Mouse (Mus musculus) activated CD4-positive, CD25-positive, alpha-beta regulatory T cell, adult 4 months (primary cell): ENCODE results near the gene Il2ra. TPM values are rescaled to one million over a fixed set of nuclear protein-coding genes. Genes with fewer than 3 reads are reported as not detected.

Experiments used
- ATAC-seq: one replicate; pipeline ENCODE4 v1.8.0; 2017
- polyA plus RNA-seq, 2 experiments: library from polyadenylated mRNA; unstranded; fragments of 100-300 nt; shearing (Covaris generic); gene quantifications; one replicate each; pipeline ENCODE4 v1.2.1; 2017

The Il2ra gene
- polyA plus RNA-seq, 2 experiments from 2014 or later, result 305 to 312 TPM

DNA sequence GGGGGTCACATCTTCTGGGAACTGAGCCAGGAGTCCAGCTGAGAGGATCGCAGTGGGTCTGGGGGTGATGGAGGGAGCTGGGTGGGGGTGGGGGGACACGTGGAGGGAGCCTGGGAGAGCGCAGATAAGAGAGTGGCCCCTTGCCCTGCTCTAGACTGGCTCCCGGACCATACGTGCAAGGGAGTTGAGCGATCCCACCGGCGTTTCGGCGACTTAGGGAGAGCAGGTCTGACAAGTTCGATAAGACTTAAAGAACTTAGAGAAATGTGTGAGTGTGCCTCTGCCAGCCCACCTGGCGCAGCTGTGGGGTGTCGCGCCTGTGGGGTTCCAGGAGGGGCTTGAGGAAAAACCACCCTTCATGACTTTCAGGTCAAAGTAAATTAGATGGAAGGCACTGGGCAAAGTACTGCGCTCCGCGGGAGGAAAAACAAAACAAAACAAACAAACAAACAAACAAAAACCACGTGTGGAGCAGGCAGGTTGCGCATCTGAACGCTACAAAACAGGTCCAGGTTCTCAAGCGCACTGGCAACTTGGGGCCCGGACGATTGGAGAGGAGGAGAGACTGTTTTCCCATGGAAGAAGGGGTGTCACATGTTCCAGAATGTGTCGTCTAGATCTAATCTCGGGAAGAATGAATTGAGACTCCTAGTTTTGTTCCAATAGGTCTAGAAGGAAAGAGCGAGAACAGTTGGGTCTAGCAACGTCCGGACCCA, 63.6 kb downstream of the Il2ra start:
- no peak for ATAC-seq

DNA sequence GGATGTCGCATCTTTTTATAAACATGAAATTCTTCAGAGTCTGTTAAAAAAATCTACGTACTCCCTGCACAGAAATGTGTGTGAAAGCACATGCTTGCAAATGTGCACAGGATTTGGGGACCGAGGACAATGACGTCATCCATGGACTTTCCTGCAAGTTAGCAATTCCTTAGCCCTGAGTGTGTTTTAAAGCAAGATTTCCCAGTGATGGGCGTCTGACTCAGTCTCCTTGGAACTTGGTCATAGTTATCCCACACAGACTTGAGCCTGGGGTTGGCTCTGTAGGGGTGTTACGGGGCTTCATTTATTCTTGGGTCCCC, 64.1 kb downstream of the Il2ra start:
- no peak for ATAC-seq

DNA sequence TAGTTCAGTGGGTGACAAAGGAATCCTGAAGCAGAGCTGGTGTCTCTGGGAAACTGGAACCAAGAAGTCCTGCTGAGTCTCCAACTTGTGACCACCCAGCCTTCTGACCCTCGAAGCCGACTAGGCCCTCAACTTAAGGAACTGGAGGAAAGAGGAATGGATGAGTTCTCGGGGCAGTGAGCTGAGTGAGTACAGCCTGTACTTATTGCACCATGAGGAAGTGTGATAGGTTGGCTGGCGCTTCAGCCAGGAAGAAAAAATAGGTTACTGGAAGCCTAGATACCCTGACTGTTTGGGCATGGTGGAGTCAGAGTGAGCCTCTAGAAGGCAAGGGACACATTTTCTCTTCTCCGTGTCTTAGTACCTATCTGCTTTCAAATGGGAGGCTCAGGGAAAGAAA, 65.9 kb downstream of the Il2ra start:
- ATAC-seq, result no peak

DNA sequence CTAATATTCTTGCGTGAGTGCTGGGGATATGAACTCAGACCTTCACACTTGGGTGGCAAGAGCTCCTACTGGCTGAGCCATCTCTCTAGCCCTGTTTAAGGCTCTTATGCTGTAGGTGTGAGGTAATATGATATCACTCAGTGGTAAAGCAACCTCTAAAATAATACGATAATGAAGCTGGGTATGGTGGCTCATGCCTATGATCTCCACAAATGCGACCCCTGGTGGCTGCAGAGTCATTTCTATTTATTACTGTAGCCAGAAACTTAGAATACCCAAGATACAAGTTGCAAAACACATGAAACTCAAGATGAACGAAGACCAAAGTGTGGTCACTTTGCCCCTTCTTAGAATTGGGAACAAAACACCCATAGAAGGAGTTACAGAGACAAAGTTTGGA, 67.5 kb downstream of the Il2ra start:
- peak; percentile 16 for ATAC-seq

DNA sequence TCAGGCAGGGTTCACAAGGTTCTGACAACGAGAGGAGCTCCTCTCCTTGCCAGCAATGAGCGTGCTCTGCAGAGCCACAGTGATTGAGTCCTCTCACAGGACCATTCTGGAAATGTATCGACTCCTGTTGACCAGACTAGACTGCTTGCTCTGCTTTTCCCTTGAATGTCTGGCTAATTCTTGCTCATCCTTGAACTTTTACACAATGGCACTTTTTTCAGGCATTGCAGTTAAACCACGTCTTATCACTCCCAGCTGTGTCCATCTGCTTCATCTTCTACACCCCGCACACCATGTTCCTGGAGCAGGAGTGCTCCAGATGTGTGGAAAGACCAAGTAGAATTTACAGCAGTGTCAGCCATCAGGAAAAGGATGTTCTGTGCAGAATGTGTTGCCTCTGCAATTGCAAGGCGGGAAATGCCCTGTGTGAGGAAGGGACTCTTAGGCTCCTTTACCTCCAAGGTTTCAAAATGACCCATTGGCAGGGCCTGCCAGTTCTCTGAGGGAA, 69.9 kb downstream of the Il2ra start:
- ATAC-seq, result no peak

DNA sequence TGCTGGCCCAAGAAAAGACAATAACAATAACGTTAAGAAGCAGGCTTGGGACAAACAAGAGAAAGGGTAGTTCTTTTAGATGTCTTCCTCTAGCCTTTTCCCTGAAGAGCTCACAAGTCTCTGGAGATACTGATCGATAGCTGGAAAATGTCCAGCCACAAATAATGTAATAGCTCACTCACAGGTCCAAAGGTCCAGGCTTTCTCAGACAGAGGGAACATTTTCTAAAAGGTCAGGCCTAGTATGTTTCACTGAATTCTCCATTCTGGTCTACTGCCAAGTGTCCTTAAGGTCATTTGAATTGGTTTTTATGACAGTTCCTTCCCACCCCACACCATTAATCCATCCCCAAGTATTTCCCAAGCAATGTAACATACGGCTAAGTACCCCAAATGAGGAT, 70.4 kb downstream of the Il2ra start:
- no peak for ATAC-seq

DNA sequence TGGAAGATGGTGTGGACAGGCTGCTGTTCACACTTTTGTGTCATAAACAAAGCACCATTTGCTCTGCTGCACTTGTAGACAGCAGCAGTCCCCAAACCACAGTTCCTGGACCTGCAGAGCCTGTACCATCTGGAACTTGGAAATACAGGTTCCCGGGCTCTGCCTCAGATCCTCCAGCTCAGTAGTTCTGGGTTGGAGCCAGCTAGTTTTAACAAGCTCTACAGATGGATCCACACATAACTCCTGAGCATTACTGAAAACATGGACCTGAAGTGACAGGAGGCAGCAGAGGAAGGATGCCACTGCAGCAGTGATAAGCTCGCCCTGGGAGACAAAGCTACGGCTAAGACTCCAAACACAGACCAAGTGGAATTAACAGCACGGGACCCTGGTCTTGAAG, 71.9 kb downstream of the Il2ra start:
- ATAC-seq, result no peak

DNA sequence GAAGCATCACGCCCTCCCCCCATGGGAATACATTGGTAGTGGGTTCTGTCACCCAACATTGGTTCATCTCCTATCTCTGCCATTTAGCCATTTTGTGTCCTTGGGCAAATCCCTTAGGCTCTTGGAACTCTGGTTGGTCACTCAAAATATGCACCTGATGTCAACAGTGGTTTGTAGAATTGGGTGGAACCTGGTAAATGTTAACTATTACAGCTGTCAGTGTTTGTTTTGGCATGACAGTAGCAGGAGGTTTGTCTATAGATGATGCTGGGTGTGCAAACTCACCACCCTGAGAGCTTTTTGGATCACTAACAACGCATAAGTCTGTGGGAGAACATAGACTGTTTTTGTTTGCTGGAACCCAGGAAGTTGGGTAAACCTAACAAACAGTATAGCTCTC, 76.0 kb downstream of the Il2ra start:
- ATAC-seq, result no peak

DNA sequence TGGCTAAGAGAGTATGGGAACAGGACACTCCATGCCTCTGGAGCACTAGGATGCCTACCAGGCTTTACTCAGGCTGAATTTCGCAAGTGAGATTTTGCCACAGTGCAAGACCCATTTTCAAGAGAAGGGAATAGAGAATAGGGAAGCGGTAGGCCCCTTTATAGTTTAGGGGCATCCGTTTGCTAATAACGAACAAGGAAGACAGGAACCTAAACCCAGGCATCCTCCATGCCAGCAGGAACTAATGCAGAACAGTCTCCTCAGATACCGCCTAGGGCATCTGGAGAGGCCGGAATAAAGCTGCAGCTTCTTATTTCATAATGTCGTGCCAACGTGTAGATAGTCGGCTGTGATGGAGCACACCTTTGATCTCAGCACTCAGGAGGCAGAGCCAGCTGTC, 80.0 kb downstream of the Il2ra start:
- ATAC-seq, result no peak

DNA sequence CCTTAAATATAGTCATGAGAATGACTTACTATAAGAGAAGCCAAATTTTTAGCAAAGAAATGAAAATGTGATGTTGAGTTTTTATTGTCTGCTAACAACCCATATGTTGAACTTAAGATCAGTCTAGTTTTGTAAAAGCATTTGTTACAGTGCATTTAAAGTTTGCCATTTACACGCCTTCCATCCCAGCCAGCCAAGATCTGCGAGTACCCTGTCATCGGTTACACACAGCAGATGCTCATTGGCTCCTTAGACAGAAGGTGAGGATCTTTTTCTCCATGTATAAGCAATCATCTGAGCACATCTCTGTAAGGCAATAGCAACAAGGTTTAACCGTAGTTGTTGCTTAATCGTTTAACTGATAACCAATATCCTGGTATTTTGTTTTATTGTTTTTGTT, 85.0 kb downstream of the Il2ra start:
- no peak for ATAC-seq

DNA sequence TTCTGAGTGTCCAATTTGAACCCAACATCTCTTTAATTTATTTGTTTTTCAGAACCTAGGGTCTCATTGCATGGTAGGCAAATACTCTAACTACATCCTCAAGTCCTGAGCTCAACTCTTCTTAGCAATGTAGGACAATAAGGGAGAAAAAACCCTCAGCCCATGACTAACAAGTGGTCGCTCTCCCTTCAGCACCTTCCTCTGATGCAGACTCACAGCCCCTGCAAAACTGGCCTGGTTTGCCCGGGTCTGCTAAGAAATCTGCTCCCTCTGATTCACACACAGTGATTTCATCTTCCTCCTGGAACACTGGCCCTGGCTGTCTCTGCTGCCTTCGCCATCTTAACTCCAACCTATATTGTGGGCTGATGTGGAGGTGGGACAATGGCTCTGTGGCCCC, 86.5 kb downstream of the Il2ra start:
- ATAC-seq, result no peak

DNA sequence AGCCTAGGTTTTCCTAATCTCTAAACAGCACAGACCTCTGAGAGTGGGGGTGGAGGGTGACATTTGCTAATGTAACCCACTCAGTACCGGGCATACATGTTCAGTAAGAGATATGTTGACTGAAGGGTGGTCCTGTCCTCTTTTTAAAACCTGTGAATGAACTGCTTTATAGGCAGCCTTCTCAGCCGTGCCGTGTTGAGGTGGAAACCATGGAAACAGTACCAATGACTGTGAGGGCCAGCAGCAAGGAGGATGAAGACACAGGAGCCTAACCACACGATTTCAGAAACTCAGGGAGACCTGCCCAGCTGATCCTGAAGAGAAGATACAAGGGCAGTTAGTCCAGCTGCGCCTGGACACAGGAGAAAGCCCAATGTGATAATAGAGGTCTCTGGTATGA, 90.4 kb downstream of the Il2ra start:
- ATAC-seq, result no peak

DNA sequence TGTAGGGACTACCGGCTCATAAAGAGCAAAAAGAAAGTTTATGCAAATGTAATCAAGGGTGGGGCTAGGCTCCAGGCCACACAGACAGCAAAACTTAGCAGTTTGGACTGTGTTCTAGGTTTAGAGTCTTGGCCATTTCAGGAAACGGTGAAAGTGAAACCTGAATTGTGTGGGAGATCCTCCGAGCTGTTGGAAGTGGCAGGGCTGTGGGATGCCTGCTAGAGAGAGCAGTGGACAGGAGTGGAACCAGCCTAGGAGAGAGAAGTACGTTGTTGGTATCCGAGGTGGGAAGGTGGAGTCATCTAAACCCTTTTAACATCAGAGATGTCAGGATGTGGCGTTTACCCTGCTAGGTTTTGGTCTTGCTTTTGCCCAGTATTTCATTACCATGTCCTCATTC, 93.2 kb downstream of the Il2ra start:
- no peak for ATAC-seq

DNA sequence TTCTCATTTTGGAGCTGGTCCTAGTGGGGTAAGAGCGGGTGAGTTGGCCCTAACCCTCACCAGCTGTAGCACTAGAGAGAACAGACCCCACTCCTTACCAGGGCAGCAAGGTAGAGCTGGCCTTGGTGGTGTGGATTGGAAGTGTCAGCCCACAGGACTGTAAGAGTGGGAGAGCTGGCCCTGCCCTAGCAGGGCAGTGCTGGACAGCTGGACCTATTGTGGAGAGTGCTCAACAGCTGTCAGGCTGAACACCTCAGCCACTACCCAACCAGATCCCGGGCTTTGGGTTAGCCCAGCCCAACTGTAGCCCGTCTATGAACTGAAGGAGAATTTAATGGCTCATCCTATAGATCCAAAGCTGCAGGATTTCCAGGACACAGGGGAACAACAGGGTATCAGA, 96.2 kb downstream of the Il2ra start:
- no peak for ATAC-seq

DNA sequence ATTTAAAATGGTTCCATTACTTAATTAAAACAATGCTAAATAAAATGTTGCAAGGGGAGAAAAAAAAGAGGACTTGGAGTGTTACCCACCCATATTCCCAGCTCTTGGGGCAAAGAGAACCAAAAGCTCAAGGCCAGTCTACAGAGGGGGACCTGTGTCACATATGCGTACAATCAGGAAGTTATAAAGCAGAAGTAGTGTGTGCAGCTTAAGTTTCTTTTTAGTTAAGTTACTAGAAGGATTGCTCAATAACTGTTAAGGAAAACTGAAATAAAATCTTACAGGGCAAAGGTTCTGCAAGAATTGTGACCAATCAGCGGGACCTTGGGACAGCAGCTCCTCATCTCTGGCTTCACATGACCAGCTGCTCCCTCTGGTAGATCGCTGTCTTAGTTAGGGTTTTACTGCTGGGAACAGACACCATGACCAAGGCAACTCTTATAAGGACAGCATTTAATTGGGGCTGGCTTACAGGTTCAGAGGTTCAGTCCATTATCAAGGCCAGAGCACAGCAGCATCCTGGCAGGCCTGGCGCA, 97.0 kb downstream of the Il2ra start:
- ATAC-seq, result no peak

Other genes with a start within 250 kb of the Il2ra start
- gene Pfkfb3, start 88.7 kb upstream of the Il2ra start, polyA plus RNA-seq, result 10 to 100 TPM; 11.2 to 18.2 TPM
- 10 to 100 TPM; 33.1 to 38.5 TPM for gene Rbm17, start 38.7 kb upstream of the Il2ra start, polyA plus RNA-seq
- gene Gm17490, start 16.5 kb upstream of the Il2ra start, polyA plus RNA-seq, result not detected
- gene Il15ra, start 62.5 kb downstream of the Il2ra start, polyA plus RNA-seq, result 10 to 100 TPM; 23.0 to 24.0 TPM
- gene Fbh1, start 134.8 kb downstream of the Il2ra start, polyA plus RNA-seq, result 10 to 100 TPM; 32.2 to 39.0 TPM
- gene Ankrd16, start 135.1 kb downstream of the Il2ra start, polyA plus RNA-seq, result 10 to 100 TPM; 29.5 to 36.1 TPM